Mouse (Mus musculus): ENCODE data around the gene Fam168a.

The Fam168a gene

GRCm38 (mm10) chr7:100866675-100867074, 160.2 kb downstream of the Fam168a start:
- peak; percentile 77 to 91 for DNase-seq (ENCODE audit: low spot score in 2 of 2)

GRCm38 (mm10) chr7:100867561-100867960, 161.1 kb downstream of the Fam168a start:
- peak in 1 of 2 experiments; percentile 30 for DNase-seq (ENCODE audit: low spot score in 2 of 2)

DNA sequence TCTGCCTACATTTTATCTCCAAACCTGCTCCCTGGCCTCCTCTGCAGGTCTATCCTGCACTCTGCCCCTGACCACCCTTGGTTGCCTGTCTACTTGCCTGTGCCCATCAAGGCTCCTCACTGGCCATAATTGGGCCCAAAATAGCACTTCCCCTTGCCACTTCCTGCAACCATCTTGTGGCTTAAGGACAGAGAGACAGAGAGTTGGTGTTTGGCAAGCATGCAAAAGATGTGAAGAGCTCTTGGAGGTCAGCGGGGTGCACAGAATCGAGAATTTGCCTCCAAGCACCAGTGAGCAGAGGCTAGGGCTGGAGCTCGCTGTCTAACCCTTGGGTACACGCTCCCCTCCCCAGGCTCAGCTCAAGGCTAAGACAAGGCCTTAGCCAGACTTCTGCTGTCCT, 162.1 kb downstream of the Fam168a start:
- peak; percentile 46 to 72 for DNase-seq (ENCODE audit: low spot score in 2 of 2)

GRCm38 (mm10) chr7:100869877-100870629, 163.6 kb downstream of the Fam168a start:
- DNase-seq (ENCODE audit: low spot score in 2 of 2), result no peak

DNA sequence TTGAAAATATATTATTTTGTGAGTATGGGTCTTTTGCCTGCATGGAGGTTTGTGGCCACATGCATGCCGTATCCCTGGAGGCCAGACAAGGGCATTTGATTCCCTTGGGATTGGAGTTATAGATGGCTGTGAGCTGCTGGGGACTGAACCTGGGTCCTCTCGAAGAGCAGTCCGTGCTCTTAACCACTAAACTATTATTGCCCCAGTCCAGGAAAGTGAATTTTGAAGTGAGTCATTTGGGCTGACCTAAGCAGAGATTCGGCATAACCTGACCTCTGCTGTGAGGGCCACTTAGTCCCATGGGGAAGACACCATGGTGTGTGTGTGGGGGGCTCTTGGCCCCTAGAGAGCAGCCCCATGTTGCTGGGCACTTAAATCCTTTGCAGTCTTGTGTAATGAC, 164.9 kb downstream of the Fam168a start:
- DNase-seq (ENCODE audit: low spot score in 2 of 2), result no peak

DNA sequence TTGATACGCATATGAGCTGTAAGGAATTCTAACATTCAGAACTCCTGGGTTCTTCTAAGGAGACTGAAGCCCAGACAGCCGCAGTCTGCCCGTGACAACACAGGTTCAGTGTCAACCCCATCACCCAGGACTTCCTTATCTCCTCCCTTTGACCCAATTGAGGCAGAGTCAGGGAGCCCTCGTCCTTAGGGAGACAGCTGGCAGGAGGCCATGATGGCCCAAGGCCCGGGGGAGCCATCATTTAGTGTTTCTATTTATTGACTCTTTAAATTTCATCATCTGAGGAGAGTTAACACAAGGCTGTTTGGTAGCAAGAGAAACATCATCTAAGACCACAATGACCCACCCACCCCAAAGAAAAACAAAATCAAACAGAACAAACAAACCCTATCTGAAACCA, 165.5 kb downstream of the Fam168a start:
- DNase-seq (ENCODE audit: low spot score in 2 of 2), result no peak

DNA sequence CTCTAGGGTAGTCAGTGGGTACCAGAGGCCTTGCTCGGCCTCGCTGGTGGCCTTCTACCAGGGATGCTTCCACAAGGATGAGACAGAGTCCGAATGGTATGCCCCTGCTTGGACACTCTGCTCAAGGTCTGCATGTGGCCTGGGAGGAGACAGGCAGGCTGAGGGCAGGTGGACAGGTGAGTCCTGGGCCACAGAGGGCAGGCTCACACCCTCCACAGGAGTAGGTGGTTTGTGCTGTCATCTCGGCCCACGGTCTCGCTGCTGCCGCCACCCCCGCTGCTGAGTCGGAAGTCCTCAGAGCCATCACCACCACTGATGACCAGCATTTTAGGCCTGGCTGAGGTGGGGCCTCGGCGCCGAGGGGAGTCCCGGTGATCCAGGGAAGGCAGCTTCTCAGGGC, 166.8 kb downstream of the Fam168a start:
- no peak for DNase-seq (ENCODE audit: low spot score in 2 of 2)

- DNase-seq (ENCODE audit: low spot score in 2 of 2), result no peak
Measured at GRCm38 (mm10) chr7:100875822-100876221, 169.4 kb downstream of the Fam168a start.

- DNase-seq (ENCODE audit: low spot score in 2 of 2), result no peak
Measured at GRCm38 (mm10) chr7:100876293-100876692, 169.9 kb downstream of the Fam168a start.

DNA sequence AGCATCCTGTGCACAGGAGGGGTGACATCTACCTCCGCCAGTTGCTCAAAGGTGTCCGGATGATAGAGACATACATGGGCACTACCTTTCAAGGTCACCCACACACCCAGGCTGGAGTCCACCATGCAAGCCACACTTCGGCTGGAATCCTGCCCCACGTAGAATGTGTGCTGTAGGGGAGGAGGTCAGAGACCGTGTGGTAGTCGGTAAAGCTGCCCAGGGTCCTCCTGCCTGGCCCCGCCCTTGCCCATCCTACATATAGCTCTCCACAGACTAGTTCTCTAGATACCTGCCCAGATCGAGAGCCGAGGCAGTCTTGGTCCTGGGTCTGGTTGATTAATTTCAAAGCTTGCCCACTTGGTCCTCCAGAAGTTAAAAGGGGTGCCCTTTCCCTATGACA, 170.3 kb downstream of the Fam168a start:
- no peak for DNase-seq (ENCODE audit: low spot score in 2 of 2)

GRCm38 (mm10) chr7:100879595-100879994, 173.2 kb downstream of the Fam168a start:
- peak; percentile 83 to 94 for DNase-seq (ENCODE audit: low spot score in 2 of 2)

DNA sequence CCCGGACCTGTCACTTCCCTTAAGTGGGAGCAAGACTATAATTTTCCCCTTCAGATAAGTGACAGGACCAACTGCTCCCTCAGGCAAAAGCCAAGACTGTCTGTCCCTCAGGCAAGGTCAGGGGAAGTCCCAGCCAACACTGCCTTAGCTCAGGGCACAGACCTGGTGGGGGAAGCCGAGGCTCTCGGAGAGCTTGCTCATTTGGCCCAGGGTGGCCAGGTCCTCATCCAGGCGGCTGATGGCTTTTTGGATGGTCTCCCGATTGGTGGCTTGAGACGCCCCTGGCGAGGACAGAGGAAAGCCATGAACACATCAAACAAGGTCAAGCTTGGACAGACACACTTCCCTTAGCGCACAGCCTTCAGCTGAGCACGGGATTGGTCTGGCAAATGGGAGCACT, 175.1 kb downstream of the Fam168a start:
- DNase-seq (ENCODE audit: low spot score in 2 of 2), result no peak

DNA sequence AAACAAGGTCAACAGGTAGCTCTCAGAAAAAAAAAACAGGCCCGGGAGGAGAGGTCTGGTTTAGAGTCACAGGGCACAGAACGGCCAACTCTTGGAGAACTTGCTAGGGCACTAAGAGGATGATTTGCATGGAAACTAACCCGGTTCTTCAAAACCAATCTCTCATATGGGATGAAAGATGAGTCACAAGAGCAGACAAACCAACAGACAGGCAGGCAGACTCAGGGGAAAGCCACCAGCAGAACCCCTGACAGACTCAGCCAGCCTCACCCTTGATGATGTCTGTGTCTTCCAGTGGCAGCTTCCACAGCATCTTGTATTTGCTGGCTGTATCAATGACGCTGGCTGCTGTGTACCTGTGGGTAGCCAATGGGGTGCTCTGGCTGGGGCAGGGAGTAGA, 175.5 kb downstream of the Fam168a start:
- DNase-seq (ENCODE audit: low spot score in 2 of 2), result no peak

- no peak for DNase-seq (ENCODE audit: low spot score in 2 of 2)
Measured at GRCm38 (mm10) chr7:100884460-100884859, 178.0 kb downstream of the Fam168a start.

DNA sequence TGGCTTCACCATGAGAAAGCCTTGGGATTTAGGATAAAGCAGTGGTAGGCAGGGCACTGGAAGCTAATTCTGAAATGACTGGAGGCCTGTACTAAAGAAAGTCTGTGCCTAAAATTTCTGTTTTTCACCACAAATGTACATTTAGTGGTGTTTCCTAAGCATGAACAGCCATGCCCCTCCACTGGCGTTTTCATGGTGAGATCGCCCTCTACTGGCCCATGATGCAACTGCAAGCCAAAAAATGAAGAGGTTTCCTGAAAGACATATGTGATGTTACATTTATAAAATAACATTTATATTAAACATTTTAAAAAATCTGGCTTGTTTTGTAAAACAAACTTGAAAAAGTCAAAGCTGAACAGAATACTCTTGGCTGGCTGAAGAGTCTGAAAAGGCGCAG, 180.1 kb downstream of the Fam168a start:
- DNase-seq (ENCODE audit: low spot score in 2 of 2), result peak; percentile 71 to 90
